Mouse (Mus musculus) liver, embryonic 15.5 days (tissue): Measurements from ENCODE around the gene Lrfn4. TPM values are rescaled to one million over a fixed set of nuclear protein-coding genes. Genes with fewer than 3 reads are reported as not detected.

ENCODE experiments used
- ATAC-seq: fragments of 200-750 bp; cut with Nextera tagmentation; 2 replicates; pipeline ENCODE4 v1.8.0; 2017; ENCODE audit warnings: moderate number of reproducible peaks, mild to moderate bottlenecking, moderate library complexity; ENCODE audit not compliant: insufficient read depth
- H3K27ac ChIP-seq: fragments of 300-500 bp; sonication (generic); replicated peaks from 2 replicates; pipeline ENCODE4 v1.5.1; 2015; ENCODE audit warnings: mild to moderate bottlenecking, inconsistent platforms
- H3K27me3 ChIP-seq: fragments of 300-500 bp; sonication (generic); 2 replicates; pipeline ENCODE4 v1.6.1; 2015; ENCODE audit warnings: mild to moderate bottlenecking, inconsistent platforms
- H3K36me3 ChIP-seq: fragments of 300-500 bp; sonication (generic); replicated peaks from 2 replicates; pipeline ENCODE4 v1.6.1; 2015; ENCODE audit warnings: moderate library complexity, mild to moderate bottlenecking, inconsistent platforms
- H3K4me1 ChIP-seq: fragments of 300-500 bp; sonication (generic); replicated peaks from 2 replicates; pipeline ENCODE4 v1.6.1; 2015; ENCODE audit warnings: inconsistent platforms
- H3K4me2 ChIP-seq: fragments of 300-500 bp; sonication (generic); 2 replicates; pipeline ENCODE4 v1.6.1; 2015; ENCODE audit warnings: moderate library complexity, mild to moderate bottlenecking, inconsistent platforms
- H3K4me3 ChIP-seq: fragments of 300-500 bp; sonication (generic); replicated peaks from 2 replicates; pipeline ENCODE4 v1.5.1; 2015; ENCODE audit warnings: mild to moderate bottlenecking, inconsistent platforms
- H3K9ac ChIP-seq: fragments of 300-500 bp; sonication (generic); 2 replicates; pipeline ENCODE4 v1.6.1; 2015; ENCODE audit warnings: moderate library complexity, mild to moderate bottlenecking, inconsistent platforms
- H3K9me3 ChIP-seq: fragments of 300-500 bp; sonication (generic); replicated peaks from 2 replicates; pipeline ENCODE4 v1.6.1; 2016; ENCODE audit warnings: inconsistent platforms
- WGBS: fragments of 180-500 bp; shearing (Covaris S2); methylation state at CpG from one replicate; pipeline ENCODE4 v1.1.7; 2015; ENCODE audit warnings: mixed read lengths; ENCODE audit not compliant: insufficient replicate concordance; 5-methylcytosine and 5-hydroxymethylcytosine counted together
- microRNA-seq: library from miRNA; unstranded; fragments of <30 nt; microRNA quantifications from one replicate; pipeline ENCODE4, GENCODE M21; 2016
- polyA plus RNA-seq: library from polyadenylated mRNA; unstranded; fragments of >200 nt; fragmentation: Nextera tagmentation; extraction: Ambion mirVana; gene quantifications from 2 replicates; pipeline ENCODE4 v1.2.1, GENCODE M21; 2015

Lrfn4 gene
- polyA plus RNA-seq, 1 experiment from 2014 or later, result 0.46 TPM

GRCm38 (mm10) chr19:4568832-4569231 lies 46.6 kb downstream of the Lrfn4 start:
- Histone ChIP-seq H3K36me3 (0 out of 2 replicates have a peak, but pooled peaks cover 2% of the 10 kb centered on the region), H3K27me3 (no peaks in the 10 kb centered on the region), H3K4me2 (peak overlapping the region; percentile 50), H3K27ac (peak overlapping the region; percentile 97), H3K4me3 (no peak overlapping the region), H3K4me1 (peaks cover 86% of the 10 kb centered on the region), H3K9ac (peak overlapping the region; percentile 48), H3K9me3 (no peaks in the 10 kb centered on the region)
- WGBS, result 15% methylated on average over 4 of the region's 4 CpGs
- peak; percentile 88 for ATAC-seq

- no peak overlapping the region for H3K4me2 ChIP-seq
Measured at GRCm38 (mm10) chr19:4567665-4568064, 47.8 kb downstream of the Lrfn4 start.

GRCm38 (mm10) chr19:4566880-4567279 lies 48.6 kb downstream of the Lrfn4 start:
- H3K4me3 ChIP-seq, result no peak overlapping the region
- WGBS, result 47% methylated on average over 2 of the region's 2 CpGs
- peak overlapping the region; percentile 97 for H3K27ac ChIP-seq
- peak; percentile 67 for ATAC-seq
- H3K9ac ChIP-seq, result peak overlapping the region; percentile 26
- H3K36me3 ChIP-seq, result no peaks in the 10 kb centered on the region
- no peaks in the 10 kb centered on the region for H3K9me3 ChIP-seq
- peaks cover 99% of the 10 kb centered on the region for H3K4me1 ChIP-seq
- no peaks in the 10 kb centered on the region for H3K27me3 ChIP-seq
- peak overlapping the region; percentile 14 for H3K4me2 ChIP-seq

More at GRCm38 (mm10) chr19:4567665-4568064, 47.8 kb downstream of the Lrfn4 start:
- no peaks in the 10 kb centered on the region for H3K27me3 ChIP-seq
- peaks cover 95% of the 10 kb centered on the region for H3K4me1 ChIP-seq
- peak overlapping the region; percentile 97 for H3K27ac ChIP-seq
- no peaks in the 10 kb centered on the region for H3K36me3 ChIP-seq
- WGBS, result 25% methylated on average over 2 of the region's 2 CpGs
- no peak for ATAC-seq
- H3K9me3 ChIP-seq, result no peaks in the 10 kb centered on the region
- H3K4me3 ChIP-seq, result no peak overlapping the region
- H3K9ac ChIP-seq, result peak overlapping the region; percentile 42; the same call in 1 of the 2 replicates

- H3K4me3 ChIP-seq, result no peak overlapping the region
- H3K4me2 ChIP-seq, result peak overlapping the region; percentile 4
- peaks cover 99% of the 10 kb centered on the region for H3K4me1 ChIP-seq
- ATAC-seq, result peak; percentile 20; the same call in 1 of the 2 replicates
- peak overlapping the region; percentile 97 for H3K27ac ChIP-seq
- H3K9ac ChIP-seq, result 0 out of 2 replicates have a peak overlapping the region, but pooled peaks have one; percentile 26
- WGBS, result 92% methylated on average over 5 of the region's 5 CpGs
- H3K9me3 ChIP-seq, result no peaks in the 10 kb centered on the region
- H3K27me3 ChIP-seq, result no peaks in the 10 kb centered on the region
- H3K36me3 ChIP-seq, result no peaks in the 10 kb centered on the region
Measured at GRCm38 (mm10) chr19:4565678-4566077, 49.8 kb downstream of the Lrfn4 start.

Small RNAs within 50 kb of the gene (microRNA-seq; reads per million reads assigned to microRNA genes)
- gene Mir6986, result 3.6 reads per million, percentile 9 among the genes with 10 or more reads in this experiment

Other genes starting within 250 kb of the Lrfn4 start
- gene Kdm2a, start 217.4 kb downstream of the Lrfn4 start, polyA plus RNA-seq, result 12.9 and 13.1 TPM in 2 replicates
- gene Rhod, start 176.2 kb downstream of the Lrfn4 start, polyA plus RNA-seq, result 7.9 and 8.5 TPM in 2 replicates
- gene Syt12, start 138.2 kb downstream of the Lrfn4 start, polyA plus RNA-seq, result 0.12 and 0.33 TPM in 2 replicates
- 0.09 TPM in 1 of 2 replicates, not detected in the other for gene 2010003K11Rik, start 117.1 kb downstream of the Lrfn4 start, polyA plus RNA-seq
- gene Pcx, start 105.2 kb downstream of the Lrfn4 start, polyA plus RNA-seq, result 56.3 and 79.3 TPM in 2 replicates
- 24.1 and 25.3 TPM in 2 replicates for gene Rce1, start 10.0 kb upstream of the Lrfn4 start, polyA plus RNA-seq
- gene Gm960, start 83.0 kb upstream of the Lrfn4 start, polyA plus RNA-seq, result 0.40 and 0.71 TPM in 2 replicates
- 0.05 and 0.10 TPM in 2 replicates for gene Sptbn2, start 95.5 kb upstream of the Lrfn4 start, polyA plus RNA-seq
- gene Rbm4b, start 140.8 kb upstream of the Lrfn4 start, polyA plus RNA-seq, result 15.6 and 18.7 TPM in 2 replicates
- 25.2 and 29.0 TPM in 2 replicates for gene Rbm4, start 178.2 kb upstream of the Lrfn4 start, polyA plus RNA-seq
- gene Gm21992, start 195.9 kb upstream of the Lrfn4 start, polyA plus RNA-seq, result 11.6 and 12.7 TPM in 2 replicates
- 37.5 and 41.4 TPM in 2 replicates for gene Rbm14, start 196.0 kb upstream of the Lrfn4 start, polyA plus RNA-seq
- 52.4 and 61.9 TPM in 2 replicates for gene Ccs, start 223.7 kb upstream of the Lrfn4 start, polyA plus RNA-seq
- not detected in 2 replicates for gene Ccdc87, start 223.7 kb upstream of the Lrfn4 start, polyA plus RNA-seq
- gene Ctsf, start 239.5 kb upstream of the Lrfn4 start, polyA plus RNA-seq, result 25.8 and 28.8 TPM in 2 replicates